Mouse (Mus musculus) E14TG2a.4 (cell line): ENCODE measurements around the gene Acss2.

Source experiments
- CTCF ChIP-seq: conservative IDR thresholded peaks from 2 replicates; pipeline ENCODE4 v1.5.1; 2014; ENCODE audit warnings: low read length
- NANOG ChIP-seq: IDR thresholded peaks from 2 replicates; pipeline ENCODE4 v1.6.1; 2014; ENCODE audit warnings: borderline replicate concordance, low read length, mixed read lengths
- POU5F1 ChIP-seq: IDR thresholded peaks from 2 replicates; pipeline ENCODE4 v1.6.1; 2014; ENCODE audit warnings: low read length, borderline replicate concordance

DNA sequence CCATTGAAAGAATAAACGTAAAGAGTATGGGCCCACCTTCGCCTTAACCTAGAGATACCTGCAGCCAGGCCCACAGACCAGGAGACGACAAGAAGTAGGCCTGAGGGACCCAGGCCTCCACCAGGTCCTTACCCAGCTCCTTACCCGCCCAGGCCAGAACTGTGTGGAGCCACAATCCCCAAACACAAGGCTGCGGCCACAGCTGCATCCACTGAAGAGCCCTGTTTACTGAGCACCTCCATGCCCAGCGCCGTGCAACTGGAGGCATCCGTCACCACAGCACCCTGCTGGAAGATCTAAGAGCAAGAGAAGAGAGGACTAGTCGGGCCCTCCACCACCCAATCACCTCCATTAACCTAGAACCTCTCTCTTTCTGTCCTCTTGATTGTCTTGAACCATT lies 11.9 kb upstream of the Acss2 start:
- TF ChIP-seq CTCF (no peak), POU5F1 (no peak), NANOG (no peak)
